Mouse (Mus musculus) heart, adult 2 months (tissue): ENCODE measurements at regions not wholly inside any gene's neighbourhood (a gene's known extent, or its start where the extent isn't known, plus 50 kb on each side); places are given as distances from the start of the nearest gene placed in this dataset.

Experiments used
- DNase-seq, 2 experiments: peaks; one replicate each; pipeline ENCODE4 v3.0.0; 2021
- H3K27ac ChIP-seq: fragments of 200-600 bp; 2 replicates; pipeline ENCODE4 v1.8.1; 2022
- H3K27me3 ChIP-seq: fragments of 200-500 bp; 2 replicates; pipeline ENCODE4 v1.6.1; 2012; ENCODE audit warnings: mild to moderate bottlenecking, low read length, inconsistent platforms, mixed read lengths; ENCODE audit not compliant: control insufficient read depth, insufficient read depth
- H3K36me3 ChIP-seq: fragments of 200-500 bp; 2 replicates; pipeline ENCODE4 v1.6.1; 2012; ENCODE audit warnings: low read length, inconsistent platforms; ENCODE audit not compliant: control insufficient read depth, insufficient read depth
- H3K4me1 ChIP-seq: fragments of 200-500 bp; 2 replicates; pipeline ENCODE4 v1.6.1; 2011; ENCODE audit warnings: low read length; ENCODE audit not compliant: control insufficient read depth, insufficient read depth
- H3K4me3 ChIP-seq: fragments of 200-600 bp; 2 replicates; pipeline ENCODE4 v1.8.1; 2022
- H3K79me2 ChIP-seq: fragments of 200-500 bp; replicated peaks from 2 replicates; pipeline ENCODE4 v1.6.1; 2012; ENCODE audit warnings: mild to moderate bottlenecking, inconsistent platforms, low read length, moderate library complexity, mixed read lengths; ENCODE audit not compliant: control insufficient read depth, insufficient read depth
- H3K9ac ChIP-seq: fragments of 200-500 bp; 2 replicates; pipeline ENCODE4 v1.6.1; 2012; ENCODE audit warnings: low read depth, mild to moderate bottlenecking, control low read depth, inconsistent platforms, low read length, mixed read lengths
- CTCF ChIP-seq: fragments of 200-600 bp; IDR thresholded peaks from 2 replicates; pipeline ENCODE4 v1.8.1; 2022; ENCODE audit warnings: antibody characterized with exemption, mild to moderate bottlenecking, moderate library complexity
- EP300 ChIP-seq: fragments of 200-500 bp; IDR thresholded peaks from 2 replicates; pipeline ENCODE4 v1.6.1; 2011; ENCODE audit warnings: low read depth, low read length, control low read depth; ENCODE audit not compliant: insufficient read depth
- POLR2A ChIP-seq: fragments of 200-500 bp; IDR thresholded peaks from 2 replicates; pipeline ENCODE4 v1.6.1; 2011; ENCODE audit warnings: mild to moderate bottlenecking, low read depth, low read length, control low read depth; ENCODE audit not compliant: insufficient read depth
- WGBS: fragments of 180-500 bp; shearing (Covaris S2); methylation state at CpG from one replicate; pipeline ENCODE4 v1.1.7; 2018; 5-methylcytosine and 5-hydroxymethylcytosine counted together
- intact Hi-C: fragments of 180-260 bp; cut with DNase I; formaldehyde crosslinking; loops from one replicate; pipeline ENCODE4 v1.15.1; 2025

GRCm38 (mm10) chr9:112560226-112560625 lies 324.5 kb upstream of the Arpp21 start:
- DNase-seq = no peak
- no peak for TF ChIP-seq CTCF
- TF ChIP-seq POLR2A = no peak
- no peak for TF ChIP-seq EP300
- Histone ChIP-seq H3K27ac (no peak overlapping the region), H3K27me3 (no peaks in the 10 kb centered on the region), H3K4me1 (no peaks in the 10 kb centered on the region), H3K9ac (no peak overlapping the region), H3K4me3 (no peak overlapping the region), H3K36me3 (no peaks in the 10 kb centered on the region), H3K79me2 (no peaks in the 10 kb centered on the region)
- 68% methylated on average over 4 of the region's 4 CpGs for WGBS
- intact Hi-C loops = no loop called here

DNA sequence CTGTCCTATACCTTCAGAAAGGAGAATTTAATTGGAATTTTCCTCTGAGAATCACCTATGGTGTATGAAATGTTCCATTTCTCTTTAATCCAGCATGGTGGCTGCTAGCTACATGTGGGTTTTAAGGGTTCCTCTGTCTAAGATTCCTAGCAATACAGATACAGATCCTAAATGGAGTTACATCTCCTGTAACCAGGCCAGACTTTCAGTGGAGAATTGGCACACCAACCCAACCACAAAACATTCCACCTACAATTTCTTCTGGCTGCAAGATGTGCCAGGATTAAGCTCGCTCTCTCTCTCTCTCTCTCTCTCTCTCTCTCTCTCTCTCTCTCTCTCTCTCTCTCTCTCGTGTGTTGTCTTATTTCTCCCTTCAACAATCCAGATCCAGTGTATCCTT lies 302.2 kb upstream of the Arpp21 start:
- H3K9ac ChIP-seq = no peak overlapping the region
- 46% methylated on average over 2 of the region's 2 CpGs for whole genome bisulfite sequencing

GRCm38 (mm10) chr9:112525377-112525776 lies 289.6 kb upstream of the Arpp21 start:
- no peak for DNase-seq
- intact Hi-C loops = no loop called here
- no peak overlapping the region for H3K4me3 ChIP-seq
- H3K4me1 ChIP-seq = no peaks in the 10 kb centered on the region
- H3K27me3 ChIP-seq = no peaks in the 10 kb centered on the region
- no peak for TF ChIP-seq POLR2A
- TF ChIP-seq CTCF = no peak
- no peak for TF ChIP-seq EP300
- H3K9ac ChIP-seq = no peak overlapping the region
- no peak overlapping the region for H3K27ac ChIP-seq
- no peaks in the 10 kb centered on the region for H3K36me3 ChIP-seq
- 70% methylated on average over 5 of the region's 5 CpGs for WGBS
- no peaks in the 10 kb centered on the region for H3K79me2 ChIP-seq

More for the DNA sequence above, 302.2 kb upstream of the Arpp21 start:
- no peak for TF ChIP-seq EP300
- no peak for TF ChIP-seq POLR2A
- TF ChIP-seq CTCF = no peak
- intact Hi-C loops = no loop called here
- H3K27ac ChIP-seq = no peak overlapping the region
- H3K27me3 ChIP-seq = no peaks in the 10 kb centered on the region
- no peak overlapping the region for H3K4me3 ChIP-seq
- DNase-seq = no peak
- H3K79me2 ChIP-seq = no peaks in the 10 kb centered on the region
- H3K36me3 ChIP-seq = no peaks in the 10 kb centered on the region
- no peaks in the 10 kb centered on the region for H3K4me1 ChIP-seq

DNA sequence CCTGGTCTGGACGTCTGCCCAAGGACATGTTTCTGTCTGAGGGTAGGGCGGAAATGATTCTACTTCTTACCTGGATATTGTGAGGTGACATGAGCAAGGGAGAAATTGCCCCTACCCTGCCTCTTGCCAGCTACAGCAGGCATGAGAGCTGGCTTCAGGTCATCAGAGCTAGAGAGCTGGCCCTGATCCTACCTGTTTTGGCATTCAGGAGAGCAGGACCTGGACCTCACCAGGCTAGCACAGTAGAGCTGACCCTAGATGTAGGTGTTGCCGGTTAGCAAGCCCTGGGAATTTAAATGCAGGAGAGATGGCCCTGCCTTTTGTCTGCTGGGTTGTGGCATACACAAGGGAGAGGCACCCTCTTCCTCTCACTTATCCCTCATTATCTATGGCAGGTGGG lies 287.5 kb upstream of the Arpp21 start:
- Histone ChIP-seq H3K4me3 (no peak overlapping the region), H3K27ac (no peak overlapping the region), H3K79me2 (no peaks in the 10 kb centered on the region), H3K27me3 (no peaks in the 10 kb centered on the region), H3K9ac (no peak overlapping the region), H3K36me3 (no peaks in the 10 kb centered on the region), H3K4me1 (no peaks in the 10 kb centered on the region)
- TF ChIP-seq EP300 (no peak), POLR2A (no peak), CTCF (no peak)
- 68% methylated on average over 3 of the region's 3 CpGs for WGBS
- intact Hi-C loops = no loop called here
- DNase-seq = no peak

GRCm38 (mm10) chr9:112510716-112511115 lies 275.0 kb upstream of the Arpp21 start:
- no peaks in the 10 kb centered on the region for H3K27me3 ChIP-seq
- DNase-seq = no peak
- no peak for TF ChIP-seq CTCF
- TF ChIP-seq EP300 = no peak
- TF ChIP-seq POLR2A = no peak
- no peaks in the 10 kb centered on the region for H3K79me2 ChIP-seq
- no peaks in the 10 kb centered on the region for H3K36me3 ChIP-seq
- 62% methylated on average over 2 of the region's 2 CpGs for WGBS
- no peak overlapping the region for H3K9ac ChIP-seq
- no peaks in the 10 kb centered on the region for H3K4me1 ChIP-seq
- no peak overlapping the region for H3K27ac ChIP-seq
- intact Hi-C loops = no loop called here
- no peak overlapping the region for H3K4me3 ChIP-seq

GRCm38 (mm10) chr9:112506871-112507270 lies 271.1 kb upstream of the Arpp21 start:
- no peak overlapping the region for H3K9ac ChIP-seq
- H3K4me1 ChIP-seq = no peaks in the 10 kb centered on the region
- H3K27me3 ChIP-seq = no peaks in the 10 kb centered on the region
- no peak for TF ChIP-seq EP300
- WGBS = 69% methylated on average over 2 of the region's 2 CpGs
- no peak for DNase-seq
- no peaks in the 10 kb centered on the region for H3K79me2 ChIP-seq
- no peak overlapping the region for H3K27ac ChIP-seq
- no peaks in the 10 kb centered on the region for H3K36me3 ChIP-seq
- no peak overlapping the region for H3K4me3 ChIP-seq
- intact Hi-C loops = no loop called here
